Mouse (Mus musculus) embryonic fibroblast, embryonic 13.5 days (primary cell): ENCODE data around the gene Spg20.

Experiments used
- CTCF ChIP-seq: IDR thresholded peaks from 2 replicates; pipeline ENCODE4 v1.5.1; 2011; ENCODE audit warnings: mild to moderate bottlenecking, control low read depth, low read length, moderate library complexity, borderline replicate concordance; ENCODE audit not compliant: insufficient read depth
- POLR2A ChIP-seq: IDR thresholded peaks from 2 replicates; pipeline ENCODE4 v1.6.1; 2011; ENCODE audit warnings: low read depth, mild to moderate bottlenecking, control low read depth, low read length, moderate library complexity

GRCm38 (mm10) chr3:55161144-55161543 is 49.2 kb downstream of the Spg20 start:
- TF ChIP-seq CTCF (no peak), POLR2A (no peak)
